ENCODE assay signal across 1 mouse cellular context in the genomic region with DNA sequence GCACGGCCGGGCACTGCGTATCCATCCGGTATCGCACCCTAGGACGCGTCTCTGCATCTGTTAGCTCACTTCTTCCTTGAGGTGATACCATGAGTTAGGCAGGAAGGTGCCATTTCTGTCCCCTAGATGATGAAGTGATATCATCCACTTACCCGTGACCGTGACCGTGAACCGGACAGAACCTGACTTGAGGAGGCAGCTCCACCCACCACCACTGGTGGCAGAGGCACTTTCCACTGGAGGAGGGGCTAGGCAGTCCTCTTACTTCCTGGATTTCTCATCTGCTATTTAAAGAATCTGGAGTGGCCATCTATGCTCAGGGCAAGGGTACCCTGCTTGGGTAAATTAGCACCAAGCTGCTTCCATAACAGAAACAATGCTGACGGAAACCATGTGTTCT.
TF ChIP-seq lines count a peak whose summit lies in the region.

No protein-coding gene starts in this region.

TF ChIP-seq in CH12.LX, 34 proteins besides CTCF, POLR2A, EP300 and RAD21:
- no peak for TF ChIP-seq PAX5 (IDR thresholded peaks at IDR 0.05; ENCODE audit: low read length)
- TF ChIP-seq ELF1 (IDR thresholded peaks at IDR 0.05; ENCODE audit: low read depth, low read length), result 0 out of 2 replicates have a peak, but pooled peaks have one; percentile 31
- no peak for TF ChIP-seq POLR2AphosphoS2 (IDR thresholded peaks at IDR 0.05; ENCODE audit: low read depth, low read length)
- TF ChIP-seq ZMIZ1 (IDR thresholded peaks at IDR 0.05; ENCODE audit: low read depth, low read length), result no peak
TF ChIP-seq in CH12.LX: peak in this region for 1.
